Comparison of ENCODE assay signal across 30 mouse cellular contexts in genomic region chr3:144348431-144348830, GRCm38 (mm10).
DNase-seq lines count a peak whose midpoint lies in the region; ATAC-seq and TF ChIP-seq lines count a peak whose summit lies in the region.
"Had no signal": no experiment of that assay in that cellular context is flagged by ENCODE, and none has a peak within 500 bp of the region (broad histone marks: within the 10 kb centered on the region; RNA-seq: fewer than 3 reads in every experiment).

No protein-coding gene starts in this region.

- 0 out of 2 replicates have a peak, but pooled peaks have one; percentile 40 for ATAC-seq in hindbrain, postnatal 0 days
- ATAC-seq in hindbrain, embryonic 16.5 days, result no peak
- ATAC-seq: CD4-positive, CD25-positive, alpha-beta regulatory T cell, adult 4 months; forebrain, postnatal 0 days; intestine, embryonic 15.5 days had no signal

- H3K9ac ChIP-seq in hindbrain, postnatal 0 days (replicated peaks; ENCODE audit: low read length), result no peak overlapping the region
- H3K9ac ChIP-seq in hindbrain, embryonic 16.5 days (ENCODE audit: low read depth, low read length), result no peak overlapping the region
- H3K9ac ChIP-seq: embryonic facial prominence, embryonic 15.5 days; forebrain, embryonic 12.5 days; forebrain, postnatal 0 days; hindbrain, embryonic 14.5 days; intestine, embryonic 15.5 days; limb, embryonic 13.5 days; neural tube, embryonic 12.5 days; stomach, embryonic 15.5 days had no signal

- H3K4me3 ChIP-seq in hindbrain, postnatal 0 days (ENCODE audit: low read length), result no peak overlapping the region
- no peak overlapping the region for H3K4me3 ChIP-seq in hindbrain, embryonic 16.5 days (ENCODE audit: low read length)
- H3K4me3 ChIP-seq: embryonic facial prominence, embryonic 10.5 days; embryonic facial prominence, embryonic 15.5 days; forebrain, embryonic 12.5 days; intestine, embryonic 15.5 days; limb, embryonic 13.5 days; midbrain, embryonic 10.5 days; myocyte; neural tube, embryonic 12.5 days; stomach, embryonic 15.5 days had no signal

- DNase-seq in hindbrain, postnatal 0 days (ENCODE audit: low spot score), result no peak
- DNase-seq in layer of hippocampus, adult 9-11 months, result peak; percentile 33
- no peak for DNase-seq in layer of hippocampus, adult 9-10 months (ENCODE audit: low spot score)
- peak; percentile 21 for DNase-seq in lung, postnatal 10 days
- no peak for DNase-seq in lung, postnatal 14 days
- DNase-seq in brain, adult 2 months (ENCODE audit: low read depth, low spot score), result peak; percentile 31
- DNase-seq in cerebellum, postnatal 4 days (ENCODE audit: low spot score in 2 of 2), result no peak
- DNase-seq: adrenal gland, postnatal 25 days; cerebellum, adult 2 months; cerebellum, postnatal 14 days; forebrain, postnatal 0 days; gastrocnemius, postnatal 14 days; heart, adult 11 months; heart, postnatal 4 days; kidney, adult 2 months; right cerebral cortex, postnatal 14 days had no signal

- H3K36me3 ChIP-seq in hindbrain, postnatal 0 days (ENCODE audit: insufficient read depth, low read length), result no peaks in the 10 kb centered on the region
- H3K36me3 ChIP-seq in hindbrain, embryonic 16.5 days (ENCODE audit: control insufficient read depth, insufficient read depth, low read length), result no peaks in the 10 kb centered on the region
- H3K36me3 ChIP-seq: embryonic facial prominence, embryonic 10.5 days; embryonic facial prominence, embryonic 15.5 days; forebrain, embryonic 12.5 days; intestine, embryonic 15.5 days; limb, embryonic 13.5 days; midbrain, embryonic 10.5 days; neural tube, embryonic 12.5 days; stomach, embryonic 15.5 days had no signal

- TF ChIP-seq CTCF in hindbrain, postnatal 0 days (IDR thresholded peaks at IDR 0.05; ENCODE audit: low read depth), result no peak

- WGBS in hindbrain, postnatal 0 days, result 70% methylated on average over 9 of the region's 9 CpGs
- 69% methylated on average over 9 of the region's 9 CpGs for WGBS in hindbrain, embryonic 16.5 days

- no peaks in the 10 kb centered on the region for H3K4me1 ChIP-seq in hindbrain, postnatal 0 days (ENCODE audit: insufficient read depth, low read length)
- no peaks in the 10 kb centered on the region for H3K4me1 ChIP-seq in hindbrain, embryonic 16.5 days (ENCODE audit: control insufficient read depth, insufficient read depth, low read depth, low read length)
- H3K4me1 ChIP-seq: embryonic facial prominence, embryonic 10.5 days; embryonic facial prominence, embryonic 15.5 days; forebrain, embryonic 12.5 days; intestine, embryonic 15.5 days; limb, embryonic 13.5 days; midbrain, embryonic 10.5 days; neural tube, embryonic 12.5 days; stomach, embryonic 15.5 days had no signal

- H3K9me3 ChIP-seq in hindbrain, postnatal 0 days (ENCODE audit: low read length), result no peaks in the 10 kb centered on the region
- H3K9me3 ChIP-seq in hindbrain, embryonic 16.5 days (ENCODE audit: control insufficient read depth, low read length), result no peaks in the 10 kb centered on the region
- H3K9me3 ChIP-seq: embryonic facial prominence, embryonic 10.5 days; embryonic facial prominence, embryonic 15.5 days; forebrain, embryonic 12.5 days; intestine, embryonic 15.5 days; limb, embryonic 13.5 days; midbrain, embryonic 10.5 days; neural tube, embryonic 12.5 days; stomach, embryonic 15.5 days had no signal

- no peak overlapping the region for H3K4me2 ChIP-seq in hindbrain, postnatal 0 days (ENCODE audit: low read depth, low read length)
- H3K4me2 ChIP-seq in hindbrain, embryonic 16.5 days (ENCODE audit: low read length), result no peak overlapping the region
- H3K4me2 ChIP-seq: embryonic facial prominence, embryonic 15.5 days; forebrain, embryonic 12.5 days; heart, embryonic 11.5 days; hindbrain, embryonic 14.5 days; intestine, embryonic 15.5 days; limb, embryonic 13.5 days; liver, embryonic 11.5 days; neural tube, embryonic 12.5 days; stomach, embryonic 15.5 days had no signal

- H3K27ac ChIP-seq in hindbrain, postnatal 0 days, result no peak overlapping the region
- H3K27ac ChIP-seq in hindbrain, embryonic 16.5 days (ENCODE audit: low read depth, low read length), result no peak overlapping the region
- H3K27ac ChIP-seq: embryonic facial prominence, embryonic 10.5 days; embryonic facial prominence, embryonic 15.5 days; forebrain, embryonic 12.5 days; hindbrain, embryonic 14.5 days; intestine, embryonic 15.5 days; limb, embryonic 13.5 days; midbrain, embryonic 10.5 days; neural tube, embryonic 12.5 days; stomach, embryonic 15.5 days had no signal

- no peaks in the 10 kb centered on the region for H3K27me3 ChIP-seq in hindbrain, postnatal 0 days (ENCODE audit: insufficient read depth, low read length)
- H3K27me3 ChIP-seq in hindbrain, embryonic 16.5 days (replicated peaks; ENCODE audit: control insufficient read depth, insufficient read depth, low read length), result no peaks in the 10 kb centered on the region
- H3K27me3 ChIP-seq: embryonic facial prominence, embryonic 15.5 days; forebrain, embryonic 12.5 days; intestine, embryonic 15.5 days; limb, embryonic 13.5 days; neural tube, embryonic 12.5 days; stomach, embryonic 15.5 days had no signal

Comparison
In these comparisons a context has a peak if more than half of its experiments do, and no peak if none do; other contexts are left out.
1. DNase-seq: peak in layer of hippocampus, adult 9-11 months (single experiment), lung, postnatal 10 days (single experiment) and brain, adult 2 months (single experiment); none in hindbrain, postnatal 0 days (single experiment), layer of hippocampus, adult 9-10 months (single experiment), lung, postnatal 14 days (single experiment) and cerebellum, postnatal 4 days (0 of 2).